Mouse (Mus musculus): ENCODE measurements around the gene Map3k5.
A peak's percentile ranks its signal among the peaks of the same experiment; 100 is the strongest.

Map3k5 gene

GRCm38 (mm10) chr10:19935295-19935623 lies 987 bp downstream of the Map3k5 start:
- peak; percentile 31 for DNase-seq (ENCODE audit: inconsistent ontology term)

DNA sequence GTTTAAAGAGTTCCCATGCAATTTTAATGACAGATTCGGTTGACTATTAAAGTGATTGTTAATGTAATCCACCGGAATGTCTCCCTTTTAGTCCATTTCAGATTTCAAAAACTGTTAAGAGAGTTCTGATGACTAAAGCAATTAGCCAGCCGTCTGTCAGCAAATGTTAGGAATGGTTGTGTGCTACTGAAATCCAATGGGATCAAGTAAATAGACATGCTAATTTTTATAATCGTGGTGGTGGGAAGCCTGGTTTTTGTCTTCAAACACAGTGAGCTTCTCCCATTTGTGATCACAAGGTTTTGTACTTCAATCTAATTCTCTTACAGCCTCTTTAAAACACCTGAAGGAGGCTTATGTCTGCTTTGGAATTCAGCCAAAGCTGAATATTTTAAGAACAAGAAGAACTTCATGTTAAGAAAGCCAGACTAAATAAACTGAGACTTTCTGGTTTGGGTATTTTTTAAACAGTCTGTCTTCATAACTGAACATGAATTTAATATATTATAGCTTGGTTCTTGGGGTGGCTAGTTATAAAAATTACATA lies 1.6 kb downstream of the Map3k5 start:
- peak; percentile 48 for DNase-seq (ENCODE audit: inconsistent ontology term)

DNA sequence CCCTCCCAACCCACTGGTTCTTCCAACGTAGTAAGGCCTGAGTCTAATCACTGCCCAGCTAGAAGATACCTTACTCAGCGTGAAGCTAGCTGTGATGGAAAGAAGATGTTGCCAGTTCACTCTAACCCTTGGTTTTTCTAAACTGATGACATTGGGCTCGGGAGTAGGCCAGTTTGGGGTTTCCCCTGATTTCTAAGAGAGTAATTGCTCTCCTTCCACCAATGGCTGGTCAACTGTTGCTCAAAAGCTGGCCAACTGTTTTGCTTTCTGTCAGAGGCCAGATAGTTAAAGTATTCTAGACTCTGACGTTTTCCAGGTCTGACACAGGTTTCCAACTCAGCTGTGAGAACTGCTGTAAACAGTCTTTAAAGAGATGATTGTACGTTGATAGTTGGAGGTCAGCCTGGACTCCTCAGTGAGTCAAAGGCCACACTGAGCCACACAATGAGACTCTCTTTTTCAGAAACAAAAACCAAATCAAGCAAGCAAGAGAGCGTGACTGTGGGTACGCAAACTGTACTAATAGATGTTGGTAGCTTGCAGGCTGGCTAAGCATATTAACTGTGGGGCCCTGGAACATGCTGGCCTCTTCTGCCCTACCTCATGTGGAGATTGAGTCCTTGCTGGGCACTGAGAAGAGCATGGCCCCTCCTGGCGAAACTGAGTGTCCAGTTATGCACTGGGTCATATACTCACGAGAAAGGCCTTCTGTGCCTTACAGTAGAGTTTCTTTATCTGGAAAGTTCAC lies 2.9 kb downstream of the Map3k5 start:
- peak; percentile 80 for DNase-seq (ENCODE audit: inconsistent ontology term)

- no peak for DNase-seq (ENCODE audit: inconsistent ontology term)
These were observed 4.5 kb downstream of the Map3k5 start for GRCm38 (mm10) chr10:19938738-19939137.

DNA sequence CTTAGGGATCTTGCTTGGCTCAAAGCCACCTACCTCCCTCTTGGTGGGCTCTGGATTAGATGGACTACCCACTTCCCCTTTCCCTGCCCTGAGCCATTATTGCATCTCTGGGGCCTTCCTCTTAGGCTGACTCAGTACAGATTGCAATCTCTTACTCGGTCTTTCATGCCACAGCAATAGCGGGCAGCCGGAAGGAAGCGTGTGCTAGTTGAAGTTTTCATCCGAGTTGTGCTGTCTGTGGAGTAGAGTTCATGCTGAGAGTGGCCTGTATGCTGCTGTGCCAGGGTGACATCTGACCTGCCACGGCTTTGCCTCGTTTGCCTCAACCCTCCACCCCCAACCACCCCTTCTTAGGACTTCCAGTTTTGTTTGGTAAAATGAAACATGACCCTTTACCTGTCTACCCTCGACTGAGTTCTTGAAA lies 5.0 kb downstream of the Map3k5 start:
- peak; percentile 36 for DNase-seq (ENCODE audit: inconsistent ontology term)

- no peak for DNase-seq (ENCODE audit: inconsistent ontology term)
These were observed 5.9 kb downstream of the Map3k5 start for GRCm38 (mm10) chr10:19940127-19940526.

DNA sequence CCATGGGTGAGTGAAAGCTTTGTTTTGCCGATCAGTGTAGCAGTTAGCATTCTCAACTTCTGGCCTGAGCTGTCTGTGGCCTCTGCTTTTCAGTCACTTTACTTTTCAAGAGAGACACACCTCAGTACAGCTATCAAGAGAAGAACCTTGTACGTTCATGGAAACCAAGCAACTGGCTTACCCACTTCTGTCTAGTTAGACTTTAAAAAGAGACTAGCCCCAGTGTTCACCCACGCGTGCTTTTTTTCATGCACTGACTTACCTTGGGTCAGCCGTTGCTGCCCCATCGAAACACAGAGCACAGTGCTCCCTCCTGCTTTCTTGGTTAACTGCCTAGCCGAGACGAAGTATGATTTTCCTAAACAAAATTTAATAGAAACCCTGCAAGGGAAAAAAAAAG lies 6.4 kb downstream of the Map3k5 start:
- no peak for DNase-seq (ENCODE audit: inconsistent ontology term)

- no peak for DNase-seq (ENCODE audit: inconsistent ontology term)
These were observed 6.8 kb downstream of the Map3k5 start for GRCm38 (mm10) chr10:19941063-19941462.

DNA sequence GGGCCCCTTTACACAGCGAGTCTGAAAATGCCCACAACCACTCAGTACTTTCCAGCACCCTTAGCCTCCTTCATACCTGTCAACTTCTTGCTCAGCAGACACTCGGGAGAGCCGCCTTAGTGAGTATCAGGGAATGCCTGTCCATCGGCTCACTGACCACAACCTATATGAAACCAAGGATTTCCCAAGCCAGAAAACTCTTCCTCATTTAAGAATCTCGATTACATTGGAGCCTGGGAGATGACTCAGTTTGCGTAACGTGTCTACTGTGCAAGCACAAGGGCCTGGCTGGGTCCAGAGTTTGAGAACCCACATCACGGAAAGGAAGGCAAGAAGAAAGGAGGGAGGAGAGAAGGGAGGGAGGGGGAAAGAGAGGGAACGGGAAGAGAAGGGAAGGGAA lies 7.6 kb downstream of the Map3k5 start:
- no peak for DNase-seq (ENCODE audit: inconsistent ontology term)

DNA sequence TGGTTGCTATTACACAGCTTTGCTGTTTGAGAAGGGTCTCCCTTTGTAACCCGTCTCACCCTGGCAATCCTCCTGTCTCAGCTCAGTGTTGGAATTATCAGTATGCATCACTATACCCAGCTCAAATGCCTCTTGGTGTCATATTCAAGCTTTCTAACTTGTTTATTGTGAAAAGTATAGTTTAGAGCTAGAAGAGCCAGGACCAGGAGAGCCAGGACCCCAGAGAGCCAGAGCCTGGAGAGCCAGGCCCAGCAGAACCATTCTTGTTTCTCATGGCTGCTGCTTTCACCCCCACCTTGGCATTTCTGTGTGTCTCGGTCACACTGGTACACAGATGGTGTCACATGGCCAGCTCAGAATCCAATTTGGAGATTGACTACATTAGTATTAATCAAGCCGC lies 8.3 kb downstream of the Map3k5 start:
- no peak for DNase-seq (ENCODE audit: inconsistent ontology term)

DNA sequence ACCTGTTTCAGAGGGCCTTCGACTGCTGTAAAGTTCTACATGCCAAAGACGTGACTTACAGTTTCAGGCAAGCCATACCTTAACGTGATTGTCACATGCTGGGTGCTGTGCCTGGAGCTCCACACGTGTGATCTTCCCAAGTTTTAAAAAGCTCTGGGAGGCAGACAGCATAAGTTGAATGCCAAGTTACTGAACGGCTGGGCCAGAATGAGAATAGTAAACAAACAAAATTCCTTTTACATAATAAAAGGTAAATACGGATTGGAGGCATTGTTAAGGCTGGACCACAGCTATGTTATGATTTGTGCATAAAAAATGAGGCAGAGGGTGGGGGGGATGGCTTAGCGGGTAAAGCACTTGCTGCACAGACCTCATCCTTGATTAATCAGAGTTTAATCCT lies 11.4 kb downstream of the Map3k5 start:
- DNase-seq (ENCODE audit: inconsistent ontology term) = peak; percentile 56

DNA sequence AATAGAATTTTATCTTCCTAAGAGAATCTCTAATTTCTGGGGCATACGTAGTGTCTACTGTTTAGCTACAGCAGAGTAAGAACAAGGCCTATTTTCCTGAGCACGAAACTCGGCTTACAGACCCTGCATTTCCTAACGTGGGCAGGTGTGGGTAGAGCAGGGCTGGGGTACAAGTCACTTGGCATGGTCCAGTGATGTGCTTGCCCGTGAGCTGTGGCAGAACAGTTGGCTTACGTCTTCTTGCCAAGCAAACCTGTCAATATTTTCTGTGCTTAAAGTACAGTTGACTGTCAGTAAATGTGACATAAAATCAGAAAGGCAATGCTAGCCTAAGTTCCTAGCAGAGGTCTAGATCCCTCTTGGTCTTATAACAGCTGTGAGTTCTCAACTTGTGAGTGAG lies 12.4 kb downstream of the Map3k5 start:
- no peak for DNase-seq (ENCODE audit: inconsistent ontology term)

DNA sequence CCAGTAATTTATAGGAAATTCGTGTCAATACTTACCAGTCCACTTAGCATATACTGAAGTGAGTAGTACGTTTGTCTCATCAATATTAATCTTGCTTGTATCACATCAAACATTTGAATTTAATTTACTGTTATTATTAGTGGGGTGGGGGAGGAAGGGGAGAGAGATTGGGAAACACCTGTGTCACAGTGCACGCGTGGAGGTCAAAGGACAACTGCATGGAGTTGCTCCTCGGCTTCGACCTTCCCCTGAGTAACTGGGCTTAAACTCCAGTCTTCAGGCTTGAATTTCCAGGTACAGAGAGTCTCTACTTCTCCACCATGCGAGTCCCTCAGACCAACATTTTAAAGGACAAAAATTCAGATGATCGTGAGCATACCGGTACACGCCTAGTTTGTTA lies 13.2 kb downstream of the Map3k5 start:
- DNase-seq (ENCODE audit: inconsistent ontology term) = no peak

DNA sequence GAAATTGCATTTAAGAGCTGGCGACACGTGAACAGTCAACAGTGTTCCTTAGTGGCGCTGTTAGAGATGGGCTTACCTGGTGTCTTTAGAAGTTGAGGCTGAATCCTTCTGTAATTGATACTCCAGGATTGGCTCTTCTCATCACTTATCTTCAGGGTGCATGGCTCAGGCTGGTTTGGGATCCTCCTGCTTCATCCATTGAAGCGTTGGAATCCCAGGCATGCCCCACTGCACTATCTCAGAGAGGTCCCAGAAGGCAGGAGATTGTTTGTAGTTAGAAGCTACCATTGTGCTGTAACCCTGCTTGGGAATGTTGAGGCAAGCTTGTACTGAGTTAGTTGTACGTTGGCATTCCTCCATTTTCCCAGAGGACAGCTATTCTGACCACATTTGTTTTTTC lies 13.6 kb downstream of the Map3k5 start:
- DNase-seq (ENCODE audit: inconsistent ontology term) = no peak

GRCm38 (mm10) chr10:19948381-19948780 lies 14.1 kb downstream of the Map3k5 start:
- no peak for DNase-seq (ENCODE audit: inconsistent ontology term)

DNA sequence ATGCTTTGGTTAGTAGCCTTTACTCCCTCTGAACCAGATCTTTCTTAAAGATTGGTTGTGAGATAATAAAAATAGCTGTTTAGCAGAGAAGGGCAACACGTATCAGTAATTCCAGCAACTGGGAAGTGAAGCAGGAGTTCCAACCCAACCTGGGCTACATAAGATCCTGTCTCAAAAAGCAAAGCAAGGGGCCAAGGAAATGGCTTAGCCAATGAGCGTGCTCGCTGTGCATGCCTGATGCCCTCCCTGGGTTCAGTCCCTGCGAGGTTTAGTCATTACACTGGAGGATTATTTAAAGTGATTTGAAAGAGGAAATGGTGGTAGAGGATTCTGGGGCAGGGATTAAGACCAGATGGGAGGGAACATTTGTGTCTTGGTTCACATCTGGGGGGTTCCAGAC lies 14.8 kb downstream of the Map3k5 start:
- DNase-seq (ENCODE audit: inconsistent ontology term) = no peak

DNA sequence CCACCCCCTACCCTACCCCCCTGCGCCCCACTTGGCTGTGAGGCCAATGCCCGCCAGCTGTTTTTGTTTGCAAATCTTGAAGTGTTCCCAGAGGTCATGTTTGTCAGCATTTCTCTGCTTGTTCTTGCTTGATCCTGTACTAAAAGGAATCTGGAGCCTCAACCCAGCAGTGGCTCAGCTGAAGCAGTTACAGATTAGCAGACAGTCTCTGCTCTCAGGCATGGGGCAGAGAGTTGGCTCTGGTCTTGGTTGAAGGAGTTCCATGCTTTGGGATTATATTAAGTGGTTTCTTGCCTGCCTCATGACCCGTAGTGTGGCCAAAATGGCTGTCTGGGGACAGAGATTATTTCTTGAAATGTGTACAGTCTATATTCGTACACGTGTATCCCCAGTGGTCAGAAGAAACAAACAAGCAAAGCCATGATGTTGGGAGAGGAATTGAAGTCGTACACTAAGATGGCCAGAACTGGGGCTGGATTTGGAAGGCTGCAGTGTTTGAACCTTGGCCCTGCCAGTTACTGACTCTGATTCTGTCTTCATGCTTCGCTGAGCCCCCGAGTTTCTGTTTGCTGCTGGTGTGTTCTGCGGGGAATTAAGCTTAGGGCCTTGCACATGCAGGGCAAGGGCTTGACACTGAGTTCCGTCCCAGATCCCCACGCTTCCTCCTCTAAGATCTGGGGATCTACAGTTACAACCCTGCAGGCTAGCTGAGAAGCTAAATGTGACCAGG lies 18.9 kb downstream of the Map3k5 start:
- no peak for DNase-seq (ENCODE audit: inconsistent ontology term)

DNA sequence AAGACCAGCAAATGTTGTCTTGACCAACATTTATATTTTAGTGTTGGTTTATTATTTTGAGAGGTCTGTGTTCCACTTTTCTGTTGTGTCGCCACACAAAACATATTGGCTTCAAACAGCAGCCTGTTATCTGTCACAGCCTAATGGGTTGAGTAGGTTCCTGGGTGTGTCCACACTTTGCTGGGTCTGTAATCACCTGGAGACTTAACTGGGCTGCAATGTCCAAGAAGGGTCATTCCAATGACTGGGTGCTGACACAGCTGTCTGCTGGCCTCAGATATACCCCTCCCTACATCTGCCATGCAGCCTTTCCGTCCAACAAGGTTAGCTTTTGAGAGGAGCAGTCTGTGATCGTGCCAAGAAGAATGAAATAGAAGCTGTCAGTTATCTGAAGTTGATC lies 20.3 kb downstream of the Map3k5 start:
- DNase-seq (ENCODE audit: inconsistent ontology term) = no peak

- DNase-seq (ENCODE audit: inconsistent ontology term) = no peak
These were observed 21.5 kb downstream of the Map3k5 start for GRCm38 (mm10) chr10:19955817-19956216.

GRCm38 (mm10) chr10:19956745-19957144 lies 22.5 kb downstream of the Map3k5 start:
- DNase-seq (ENCODE audit: inconsistent ontology term) = no peak

DNA sequence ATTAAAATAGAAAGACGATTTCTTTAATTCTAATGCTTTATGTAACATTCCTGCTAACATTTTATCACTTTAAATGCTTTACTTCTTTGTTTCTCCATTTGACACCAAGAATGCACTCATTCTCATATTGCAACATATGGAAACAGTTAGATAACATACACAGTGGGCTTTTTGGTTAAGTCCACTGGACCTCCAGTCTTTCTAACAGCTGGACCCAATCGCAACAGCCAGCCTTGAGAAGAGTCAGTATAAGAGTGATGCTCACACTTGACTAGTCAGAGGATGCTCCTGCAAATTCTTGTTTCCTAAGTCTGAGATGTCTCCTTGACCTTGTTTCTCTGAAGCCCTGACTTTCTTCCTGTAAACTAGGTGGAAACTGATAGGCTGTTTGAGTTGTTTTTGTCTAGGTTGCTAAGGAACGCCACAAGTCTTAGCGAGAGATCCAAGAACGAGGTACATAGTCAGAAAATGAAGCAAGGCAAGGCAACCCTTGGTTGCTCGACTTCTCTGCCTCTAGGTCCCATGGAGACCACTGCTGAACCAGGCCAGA lies 26.6 kb downstream of the Map3k5 start:
- DNase-seq (ENCODE audit: inconsistent ontology term) = no peak

DNA sequence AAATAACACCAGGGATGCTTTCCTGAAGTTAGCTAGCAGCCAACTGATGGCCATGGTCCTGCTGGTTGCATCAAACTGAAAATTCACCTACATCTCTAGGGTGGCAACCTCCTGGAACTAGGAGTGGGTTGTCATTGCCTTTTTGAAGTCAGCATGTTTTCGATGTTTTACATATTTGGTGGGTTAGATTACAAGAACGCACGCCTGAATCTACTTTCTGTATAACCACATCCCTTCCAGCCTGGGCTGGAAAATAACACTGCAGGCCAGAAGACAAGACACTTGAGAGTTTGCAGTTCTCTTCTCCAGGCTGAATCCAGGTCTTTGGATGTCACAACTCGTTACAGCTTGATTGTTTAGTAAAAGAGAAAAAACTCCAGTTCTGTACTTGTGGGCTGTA lies 28.5 kb downstream of the Map3k5 start:
- DNase-seq (ENCODE audit: inconsistent ontology term) = peak; percentile 17

GRCm38 (mm10) chr10:19963206-19963605 lies 28.9 kb downstream of the Map3k5 start:
- DNase-seq (ENCODE audit: inconsistent ontology term) = no peak

Measured in Muller cell, postnatal 12 days (primary cell).